Mouse (Mus musculus): ENCODE results near the gene Krtap5-4. TPM values are rescaled to one million over a fixed set of nuclear protein-coding genes. Genes with fewer than 3 reads are reported as not detected.
A peak's percentile ranks its signal among the peaks of the same experiment; 100 is the strongest.
"Not testable (repeated sequence)": the region's sequence is repeated elsewhere in the genome, so short reads cannot be mapped to it uniquely, and the experiment has no call there.

Gene Krtap5-4
- not detected in 2 replicates for polyA plus RNA-seq (2014; fragmentation: Nextera tagmentation; extraction: Ambion mirVana)

GRCm38 (mm10) chr7:142303249-142303648 lies at the start of gene Krtap5-4:
Gene Krtap5-4, plus strand, starts transcription at chr7:142303549.
- Histone ChIP-seq H3K9me3 (ENCODE audit: control insufficient read depth, low read length) (no peaks in the 10 kb centered on the region), H3K4me3 (ENCODE audit: low read length) (no peak within 1 kb of the TSS), H3K9ac (ENCODE audit: low read depth, low read length) (no peak within 1 kb of the TSS), H3K27me3 (ENCODE audit: control insufficient read depth, insufficient read depth, low read length) (no peaks in the 10 kb centered on the region), H3K27ac (ENCODE audit: low read depth, low read length) (no peak within 1 kb of the TSS), H3K4me1 (ENCODE audit: control insufficient read depth, insufficient read depth, low read length) (no peaks in the 10 kb centered on the region), H3K4me2 (replicated peaks; ENCODE audit: low read depth, low read length) (no peak within 1 kb of the TSS), H3K36me3 (ENCODE audit: control insufficient read depth, insufficient read depth, low read length) (no peaks in the 10 kb centered on the region)
- WGBS, result 39% methylated on average over 3 of the region's 3 CpGs
- no peak for ATAC-seq (ENCODE audit: low FRiP score, low TSS enrichment)

- H3K9ac ChIP-seq (ENCODE audit: low read depth, low read length), result no peak overlapping the region
- WGBS, result 0% methylated on average over 2 of the region's 2 CpGs
- no peaks in the 10 kb centered on the region for H3K4me1 ChIP-seq (ENCODE audit: control insufficient read depth, insufficient read depth, low read length)
- no peaks in the 10 kb centered on the region for H3K36me3 ChIP-seq (ENCODE audit: control insufficient read depth, insufficient read depth, low read length)
- no peaks in the 10 kb centered on the region for H3K9me3 ChIP-seq (ENCODE audit: control insufficient read depth, low read length)
- no peak for ATAC-seq (ENCODE audit: low FRiP score, low TSS enrichment)
- H3K27me3 ChIP-seq (ENCODE audit: control insufficient read depth, insufficient read depth, low read length), result no peaks in the 10 kb centered on the region
- no peak overlapping the region for H3K4me2 ChIP-seq (replicated peaks; ENCODE audit: low read depth, low read length)
- H3K4me3 ChIP-seq (ENCODE audit: low read length), result no peak overlapping the region
- H3K27ac ChIP-seq (ENCODE audit: low read depth, low read length), result no peak overlapping the region
These were observed 47.8 kb upstream of the Krtap5-4 start for GRCm38 (mm10) chr7:142255517-142255916.

- H3K9me3 ChIP-seq (ENCODE audit: control insufficient read depth, low read length); H3K4me3 ChIP-seq (ENCODE audit: low read length); H3K4me1 ChIP-seq (ENCODE audit: control insufficient read depth, insufficient read depth, low read length); H3K27me3 ChIP-seq (ENCODE audit: control insufficient read depth, insufficient read depth, low read length); H3K36me3 ChIP-seq (ENCODE audit: control insufficient read depth, insufficient read depth, low read length); ATAC-seq (ENCODE audit: low FRiP score, low TSS enrichment); H3K4me2 ChIP-seq (replicated peaks; ENCODE audit: low read depth, low read length); H3K9ac ChIP-seq (ENCODE audit: low read depth, low read length); H3K27ac ChIP-seq (ENCODE audit: low read depth, low read length): not testable (repeated sequence)
- 70% methylated on average over 1 of the region's 1 CpGs for WGBS
These were observed 45.1 kb upstream of the Krtap5-4 start, which contains the start of gene Gm2431 for GRCm38 (mm10) chr7:142258254-142258653. Gene Gm2431, minus strand, starts transcription at chr7:142258354.

GRCm38 (mm10) chr7:142274263-142274662 lies 29.1 kb upstream of the Krtap5-4 start, which contains the start of gene Gm4559:
Gene Gm4559, minus strand, starts transcription at chr7:142274363.
- not testable (repeated sequence) for H3K27ac ChIP-seq (ENCODE audit: low read depth, low read length); ATAC-seq (ENCODE audit: low FRiP score, low TSS enrichment); H3K9ac ChIP-seq (ENCODE audit: low read depth, low read length); H3K9me3 ChIP-seq (ENCODE audit: control insufficient read depth, low read length); H3K4me1 ChIP-seq (ENCODE audit: control insufficient read depth, insufficient read depth, low read length); H3K36me3 ChIP-seq (ENCODE audit: control insufficient read depth, insufficient read depth, low read length); H3K4me2 ChIP-seq (replicated peaks; ENCODE audit: low read depth, low read length); H3K4me3 ChIP-seq (ENCODE audit: low read length); H3K27me3 ChIP-seq (ENCODE audit: control insufficient read depth, insufficient read depth, low read length)

- not testable (repeated sequence) for H3K36me3 ChIP-seq (ENCODE audit: control insufficient read depth, insufficient read depth, low read length); H3K9me3 ChIP-seq (ENCODE audit: control insufficient read depth, low read length); H3K4me2 ChIP-seq (replicated peaks; ENCODE audit: low read depth, low read length); H3K4me1 ChIP-seq (ENCODE audit: control insufficient read depth, insufficient read depth, low read length); H3K4me3 ChIP-seq (ENCODE audit: low read length); H3K9ac ChIP-seq (ENCODE audit: low read depth, low read length); H3K27ac ChIP-seq (ENCODE audit: low read depth, low read length); H3K27me3 ChIP-seq (ENCODE audit: control insufficient read depth, insufficient read depth, low read length)
- ATAC-seq (ENCODE audit: low FRiP score, low TSS enrichment), result peak; percentile 59; the same call in 1 of the 2 replicates
- WGBS, result 0% methylated on average over 3 of the region's 3 CpGs
These were observed 25.2 kb upstream of the Krtap5-4 start for GRCm38 (mm10) chr7:142278183-142278582.

GRCm38 (mm10) chr7:142279291-142279690 lies 24.1 kb upstream of the Krtap5-4 start:
- H3K9me3 ChIP-seq (ENCODE audit: control insufficient read depth, low read length); H3K4me3 ChIP-seq (ENCODE audit: low read length); H3K4me2 ChIP-seq (replicated peaks; ENCODE audit: low read depth, low read length); H3K4me1 ChIP-seq (ENCODE audit: control insufficient read depth, insufficient read depth, low read length); H3K27ac ChIP-seq (ENCODE audit: low read depth, low read length); H3K27me3 ChIP-seq (ENCODE audit: control insufficient read depth, insufficient read depth, low read length); H3K9ac ChIP-seq (ENCODE audit: low read depth, low read length); H3K36me3 ChIP-seq (ENCODE audit: control insufficient read depth, insufficient read depth, low read length); ATAC-seq (ENCODE audit: low FRiP score, low TSS enrichment): not testable (repeated sequence)
- WGBS, result 75% methylated on average over 1 of the region's 1 CpGs

- Histone ChIP-seq H3K4me2 (replicated peaks; ENCODE audit: low read depth, low read length) (peak overlapping the region; percentile 79), H3K9ac (ENCODE audit: low read depth, low read length) (0 out of 2 replicates have a peak overlapping the region, but pooled peaks have one; percentile 75), H3K4me1 (ENCODE audit: control insufficient read depth, insufficient read depth, low read length) (peaks cover 11% of the 10 kb centered on the region; the same call in 1 of the 2 replicates), H3K27ac (ENCODE audit: low read depth, low read length) (0 out of 2 replicates have a peak overlapping the region, but pooled peaks have one; percentile 95)
- not testable (repeated sequence) for H3K36me3 ChIP-seq (ENCODE audit: control insufficient read depth, insufficient read depth, low read length); H3K27me3 ChIP-seq (ENCODE audit: control insufficient read depth, insufficient read depth, low read length); H3K4me3 ChIP-seq (ENCODE audit: low read length); H3K9me3 ChIP-seq (ENCODE audit: control insufficient read depth, low read length); ATAC-seq (ENCODE audit: low FRiP score, low TSS enrichment)
- WGBS, result 12% methylated on average over 2 of the region's 2 CpGs
These were observed 20.5 kb upstream of the Krtap5-4 start for GRCm38 (mm10) chr7:142282847-142283246.

GRCm38 (mm10) chr7:142284023-142284591 lies 19.2 kb upstream of the Krtap5-4 start:
- peak overlapping the region; percentile 79 for H3K4me2 ChIP-seq (replicated peaks; ENCODE audit: low read depth, low read length)
- H3K9ac ChIP-seq (ENCODE audit: low read depth, low read length), result peak overlapping the region; percentile 75
- under 1% methylated on average over 38 of the region's 38 CpGs for WGBS
- H3K4me3 ChIP-seq (ENCODE audit: low read length), result peak overlapping the region; percentile 59
- H3K9me3 ChIP-seq (ENCODE audit: control insufficient read depth, low read length), result no peaks in the 10 kb centered on the region
- H3K27me3 ChIP-seq (ENCODE audit: control insufficient read depth, insufficient read depth, low read length), result no peaks in the 10 kb centered on the region
- H3K4me1 ChIP-seq (ENCODE audit: control insufficient read depth, insufficient read depth, low read length), result peaks cover 11% of the 10 kb centered on the region; the same call in 1 of the 2 replicates
- peak; percentile 82 for ATAC-seq (ENCODE audit: low FRiP score, low TSS enrichment)
- peak overlapping the region; percentile 95 for H3K27ac ChIP-seq (ENCODE audit: low read depth, low read length)
- no peaks in the 10 kb centered on the region for H3K36me3 ChIP-seq (ENCODE audit: control insufficient read depth, insufficient read depth, low read length)

- peak overlapping the region; percentile 59 for H3K4me3 ChIP-seq (ENCODE audit: low read length)
- H3K27me3 ChIP-seq (ENCODE audit: control insufficient read depth, insufficient read depth, low read length), result no peaks in the 10 kb centered on the region
- peak overlapping the region; percentile 75 for H3K9ac ChIP-seq (ENCODE audit: low read depth, low read length)
- peaks cover 11% of the 10 kb centered on the region; the same call in 1 of the 2 replicates for H3K4me1 ChIP-seq (ENCODE audit: control insufficient read depth, insufficient read depth, low read length)
- under 1% methylated on average over 19 of the region's 19 CpGs for whole genome bisulfite sequencing
- peak; percentile 77 for ATAC-seq (ENCODE audit: low FRiP score, low TSS enrichment)
- peak overlapping the region; percentile 79 for H3K4me2 ChIP-seq (replicated peaks; ENCODE audit: low read depth, low read length)
- H3K36me3 ChIP-seq (ENCODE audit: control insufficient read depth, insufficient read depth, low read length), result no peaks in the 10 kb centered on the region
- no peaks in the 10 kb centered on the region for H3K9me3 ChIP-seq (ENCODE audit: control insufficient read depth, low read length)
- peak overlapping the region; percentile 95 for H3K27ac ChIP-seq (ENCODE audit: low read depth, low read length)
These were observed 18.7 kb upstream of the Krtap5-4 start for GRCm38 (mm10) chr7:142284615-142285080.
